Mouse (Mus musculus): ENCODE data around the gene Rsu1. TPM values are rescaled to one million over a fixed set of nuclear protein-coding genes. Genes with fewer than 3 reads are reported as not detected.

Gene Rsu1
- polyA plus RNA-seq, 1 experiment from 2014 or later = 75.3 TPM

- DNase-seq (ENCODE audit: low spot score) (no peak), ATAC-seq (ENCODE audit: insufficient read depth, low FRiP score, low TSS enrichment) (no peak; the same call in 1 of the 2 replicates)
- Histone ChIP-seq H3K9ac (ENCODE audit: low read length) (no peak overlapping the region), H3K4me1 (ENCODE audit: control insufficient read depth, insufficient read depth, low read length) (peaks cover 4% of the 10 kb centered on the region; the same call in 1 of the 2 replicates), H3K4me3 (ENCODE audit: low read depth, low read length) (no peak overlapping the region), H3K27me3 (ENCODE audit: control insufficient read depth, insufficient read depth, low read length) (no peaks in the 10 kb centered on the region), H3K27ac (ENCODE audit: low read depth, low read length) (no peak overlapping the region), H3K9me3 (ENCODE audit: control insufficient read depth, low read length) (no peaks in the 10 kb centered on the region), H3K4me2 (ENCODE audit: low read depth) (no peak overlapping the region), H3K36me3 (ENCODE audit: control insufficient read depth, insufficient read depth, low read length) (no peaks in the 10 kb centered on the region)
- 9% methylated on average over 7 of the region's 7 CpGs for WGBS
Observed at GRCm38 (mm10) chr2:13233902-13234301, 37.3 kb downstream of the Rsu1 start.

- Histone ChIP-seq H3K9me3 (ENCODE audit: control insufficient read depth, low read length) (no peaks in the 10 kb centered on the region), H3K4me2 (ENCODE audit: low read depth) (no peak overlapping the region), H3K27ac (ENCODE audit: low read depth, low read length) (no peak overlapping the region), H3K4me1 (ENCODE audit: control insufficient read depth, insufficient read depth, low read length) (peaks cover 4% of the 10 kb centered on the region; the same call in 1 of the 2 replicates), H3K27me3 (ENCODE audit: control insufficient read depth, insufficient read depth, low read length) (no peaks in the 10 kb centered on the region), H3K9ac (ENCODE audit: low read length) (no peak overlapping the region), H3K36me3 (ENCODE audit: control insufficient read depth, insufficient read depth, low read length) (no peaks in the 10 kb centered on the region), H3K4me3 (ENCODE audit: low read depth, low read length) (no peak overlapping the region)
- 74% methylated on average over 12 of the region's 12 CpGs for WGBS
- no peak for ATAC-seq (ENCODE audit: insufficient read depth, low FRiP score, low TSS enrichment)
- DNase-seq (ENCODE audit: low spot score) = no peak
Observed at GRCm38 (mm10) chr2:13233254-13233835, 37.9 kb downstream of the Rsu1 start.

GRCm38 (mm10) chr2:13232305-13232704 lies 38.9 kb downstream of the Rsu1 start:
- DNase-seq (ENCODE audit: low spot score) (no peak), ATAC-seq (ENCODE audit: insufficient read depth, low FRiP score, low TSS enrichment) (no peak)
- Histone ChIP-seq H3K36me3 (ENCODE audit: control insufficient read depth, insufficient read depth, low read length) (no peaks in the 10 kb centered on the region), H3K9me3 (ENCODE audit: control insufficient read depth, low read length) (no peaks in the 10 kb centered on the region), H3K4me2 (ENCODE audit: low read depth) (no peak overlapping the region), H3K9ac (ENCODE audit: low read length) (no peak overlapping the region), H3K4me1 (ENCODE audit: control insufficient read depth, insufficient read depth, low read length) (peaks cover 4% of the 10 kb centered on the region; the same call in 1 of the 2 replicates), H3K27ac (ENCODE audit: low read depth, low read length) (no peak overlapping the region), H3K4me3 (ENCODE audit: low read depth, low read length) (no peak overlapping the region), H3K27me3 (ENCODE audit: control insufficient read depth, insufficient read depth, low read length) (no peaks in the 10 kb centered on the region)
- WGBS = 87% methylated on average over 6 of the region's 6 CpGs

GRCm38 (mm10) chr2:13229686-13230085 lies 41.5 kb downstream of the Rsu1 start:
- ATAC-seq (ENCODE audit: insufficient read depth, low FRiP score, low TSS enrichment) = no peak
- Histone ChIP-seq H3K4me2 (ENCODE audit: low read depth) (no peak overlapping the region), H3K4me1 (ENCODE audit: control insufficient read depth, insufficient read depth, low read length) (peaks cover 4% of the 10 kb centered on the region; the same call in 1 of the 2 replicates), H3K9me3 (ENCODE audit: control insufficient read depth, low read length) (no peaks in the 10 kb centered on the region), H3K27ac (ENCODE audit: low read depth, low read length) (no peak overlapping the region), H3K9ac (ENCODE audit: low read length) (no peak overlapping the region), H3K36me3 (ENCODE audit: control insufficient read depth, insufficient read depth, low read length) (no peaks in the 10 kb centered on the region), H3K4me3 (ENCODE audit: low read depth, low read length) (no peak overlapping the region), H3K27me3 (ENCODE audit: control insufficient read depth, insufficient read depth, low read length) (no peaks in the 10 kb centered on the region)
- WGBS = 87% methylated on average over 3 of the region's 3 CpGs
- no peak for DNase-seq (ENCODE audit: low spot score)

DNA sequence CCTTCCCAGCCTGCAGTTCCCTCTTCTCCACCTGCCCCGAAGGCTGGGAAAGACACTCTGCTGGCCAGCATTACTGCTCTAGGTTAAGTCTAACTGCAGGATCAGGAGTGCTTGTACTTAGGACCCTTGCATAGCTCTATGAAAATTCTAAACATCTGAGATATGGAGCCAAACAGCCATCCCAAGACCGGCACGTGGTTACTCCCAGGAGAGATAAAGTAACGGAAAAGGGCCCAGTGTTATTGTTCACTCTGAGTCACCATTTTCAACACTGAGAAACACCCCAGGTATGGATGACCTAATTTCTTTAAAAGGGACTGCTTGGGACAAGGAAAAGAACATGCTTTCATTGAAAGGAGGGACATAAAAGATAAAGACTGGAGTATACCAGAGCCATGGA lies 45.2 kb downstream of the Rsu1 start:
- H3K27ac ChIP-seq (ENCODE audit: low read depth, low read length) = no peak overlapping the region
- no peaks in the 10 kb centered on the region for H3K9me3 ChIP-seq (ENCODE audit: control insufficient read depth, low read length)
- no peak overlapping the region for H3K4me2 ChIP-seq (ENCODE audit: low read depth)
- no peak overlapping the region for H3K9ac ChIP-seq (ENCODE audit: low read length)
- no peak for ATAC-seq (ENCODE audit: insufficient read depth, low FRiP score, low TSS enrichment)
- no peak overlapping the region for H3K4me3 ChIP-seq (ENCODE audit: low read depth, low read length)
- H3K27me3 ChIP-seq (ENCODE audit: control insufficient read depth, insufficient read depth, low read length) = no peaks in the 10 kb centered on the region
- no peaks in the 10 kb centered on the region for H3K36me3 ChIP-seq (ENCODE audit: control insufficient read depth, insufficient read depth, low read length)
- H3K4me1 ChIP-seq (ENCODE audit: control insufficient read depth, insufficient read depth, low read length) = no peaks in the 10 kb centered on the region
- DNase-seq (ENCODE audit: low spot score) = no peak
- 88% methylated on average over 4 of the region's 4 CpGs for WGBS

DNA sequence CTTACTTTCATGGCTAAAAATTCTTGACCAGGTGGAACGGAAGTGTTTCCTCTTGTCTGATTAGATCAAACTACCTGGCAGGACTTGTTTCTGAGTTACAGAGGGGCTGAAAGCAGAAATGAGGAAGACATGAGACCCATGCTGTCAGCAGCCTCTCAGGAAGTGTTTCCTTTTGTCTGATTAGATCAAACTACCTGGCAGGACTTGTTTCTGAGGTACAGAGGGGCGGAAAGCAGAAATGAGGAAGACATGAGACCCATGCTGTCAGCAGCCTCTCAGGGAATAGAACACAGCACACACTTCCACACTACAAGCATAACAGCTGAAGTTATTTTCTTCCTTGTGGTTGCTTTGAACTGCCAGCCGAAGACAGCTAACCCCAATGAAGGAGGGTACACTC lies 46.7 kb downstream of the Rsu1 start:
- no peak for ATAC-seq (ENCODE audit: insufficient read depth, low FRiP score, low TSS enrichment)
- no peaks in the 10 kb centered on the region for H3K4me1 ChIP-seq (ENCODE audit: control insufficient read depth, insufficient read depth, low read length)
- no peaks in the 10 kb centered on the region for H3K27me3 ChIP-seq (ENCODE audit: control insufficient read depth, insufficient read depth, low read length)
- H3K9ac ChIP-seq (ENCODE audit: low read length) = no peak overlapping the region
- DNase-seq (ENCODE audit: low spot score) = no peak
- no peaks in the 10 kb centered on the region for H3K36me3 ChIP-seq (ENCODE audit: control insufficient read depth, insufficient read depth, low read length)
- WGBS = 89% methylated on average over 3 of the region's 3 CpGs
- H3K4me3 ChIP-seq (ENCODE audit: low read depth, low read length) = no peak overlapping the region
- no peaks in the 10 kb centered on the region for H3K9me3 ChIP-seq (ENCODE audit: control insufficient read depth, low read length)
- H3K27ac ChIP-seq (ENCODE audit: low read depth, low read length) = no peak overlapping the region
- no peak overlapping the region for H3K4me2 ChIP-seq (ENCODE audit: low read depth)

DNA sequence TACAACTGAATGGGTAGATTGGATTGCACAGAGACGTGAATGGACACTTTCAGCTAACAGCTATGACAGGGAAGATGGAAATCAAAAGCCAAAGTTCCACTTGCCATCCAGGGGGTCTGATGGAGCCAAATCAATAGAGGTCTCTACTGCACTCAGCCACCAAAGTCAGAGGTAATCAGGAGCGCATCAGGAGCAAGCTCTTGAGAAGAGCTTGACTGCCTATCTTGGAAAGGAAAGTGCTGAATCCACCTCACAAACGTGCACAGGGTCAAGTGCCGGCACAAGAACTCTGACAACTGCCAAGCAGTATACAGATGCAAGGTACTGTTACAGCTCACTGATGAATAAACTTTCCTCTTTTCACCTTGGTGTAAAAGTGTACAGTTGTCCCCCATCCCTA lies 47.8 kb downstream of the Rsu1 start:
- no peak overlapping the region for H3K27ac ChIP-seq (ENCODE audit: low read depth, low read length)
- no peak overlapping the region for H3K4me3 ChIP-seq (ENCODE audit: low read depth, low read length)
- 89% methylated on average over 4 of the region's 4 CpGs for WGBS
- no peak overlapping the region for H3K4me2 ChIP-seq (ENCODE audit: low read depth)
- ATAC-seq (ENCODE audit: insufficient read depth, low FRiP score, low TSS enrichment) = no peak
- no peaks in the 10 kb centered on the region for H3K9me3 ChIP-seq (ENCODE audit: control insufficient read depth, low read length)
- no peaks in the 10 kb centered on the region for H3K4me1 ChIP-seq (ENCODE audit: control insufficient read depth, insufficient read depth, low read length)
- no peak for DNase-seq (ENCODE audit: low spot score)
- H3K36me3 ChIP-seq (ENCODE audit: control insufficient read depth, insufficient read depth, low read length) = no peaks in the 10 kb centered on the region
- no peaks in the 10 kb centered on the region for H3K27me3 ChIP-seq (ENCODE audit: control insufficient read depth, insufficient read depth, low read length)
- no peak overlapping the region for H3K9ac ChIP-seq (ENCODE audit: low read length)

GRCm38 (mm10) chr2:13220141-13220540 lies 51.1 kb downstream of the Rsu1 start:
- Histone ChIP-seq H3K27ac (ENCODE audit: low read depth, low read length) (no peak overlapping the region), H3K4me3 (ENCODE audit: low read depth, low read length) (no peak overlapping the region), H3K9me3 (ENCODE audit: control insufficient read depth, low read length) (no peaks in the 10 kb centered on the region), H3K9ac (ENCODE audit: low read length) (no peak overlapping the region), H3K4me2 (ENCODE audit: low read depth) (no peak overlapping the region), H3K36me3 (ENCODE audit: control insufficient read depth, insufficient read depth, low read length) (peaks cover 2% of the 10 kb centered on the region; the same call in 1 of the 2 replicates), H3K4me1 (ENCODE audit: control insufficient read depth, insufficient read depth, low read length) (no peaks in the 10 kb centered on the region), H3K27me3 (ENCODE audit: control insufficient read depth, insufficient read depth, low read length) (no peaks in the 10 kb centered on the region)
- DNase-seq (ENCODE audit: low spot score) (no peak), ATAC-seq (ENCODE audit: insufficient read depth, low FRiP score, low TSS enrichment) (no peak)
- 83% methylated on average over 2 of the region's 2 CpGs for WGBS

DNA sequence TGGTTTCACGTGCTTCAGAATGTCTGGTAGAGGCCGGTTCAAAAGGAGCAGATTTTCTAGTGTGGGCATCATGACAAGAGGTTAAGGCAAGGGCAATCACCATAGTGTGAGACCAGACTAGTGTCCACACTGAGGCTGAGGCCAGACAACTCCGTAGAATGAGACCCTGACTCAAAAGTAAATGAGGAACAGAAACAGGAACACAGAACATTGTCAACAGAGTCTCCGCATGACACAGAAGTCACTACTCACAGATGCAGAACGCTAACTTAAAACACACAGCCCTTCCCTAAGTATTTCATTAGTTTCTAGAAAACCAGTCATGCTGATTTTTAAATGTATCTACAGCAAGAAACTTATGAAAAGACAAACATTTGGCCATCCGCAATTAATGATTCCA lies 53.1 kb downstream of the Rsu1 start:
- DNase-seq (ENCODE audit: low spot score) (no peak), ATAC-seq (ENCODE audit: insufficient read depth, low FRiP score, low TSS enrichment) (no peak)
- Histone ChIP-seq H3K4me2 (ENCODE audit: low read depth) (no peak overlapping the region), H3K4me3 (ENCODE audit: low read depth, low read length) (no peak overlapping the region), H3K9ac (ENCODE audit: low read length) (no peak overlapping the region), H3K36me3 (ENCODE audit: control insufficient read depth, insufficient read depth, low read length) (peaks cover 2% of the 10 kb centered on the region; the same call in 1 of the 2 replicates), H3K4me1 (ENCODE audit: control insufficient read depth, insufficient read depth, low read length) (no peaks in the 10 kb centered on the region), H3K27ac (ENCODE audit: low read depth, low read length) (no peak overlapping the region), H3K9me3 (ENCODE audit: control insufficient read depth, low read length) (no peaks in the 10 kb centered on the region; the same call in 1 of the 2 replicates), H3K27me3 (ENCODE audit: control insufficient read depth, insufficient read depth, low read length) (no peaks in the 10 kb centered on the region)
- WGBS = 82% methylated on average over 6 of the region's 6 CpGs

All from neural tube, embryonic 11.5 days (tissue).